Mouse (Mus musculus) intestine, postnatal 0 days (tissue): ENCODE results near the gene Cep112. TPM values are rescaled to one million over a fixed set of nuclear protein-coding genes. Genes with fewer than 3 reads are reported as not detected.
"Not testable (repeated sequence)": the region's sequence is repeated elsewhere in the genome, so short reads cannot be mapped to it uniquely, and the experiment has no call there.

Source experiments
- ATAC-seq: fragments of 200-750 bp; cut with Nextera tagmentation; 2 replicates; pipeline ENCODE4 v1.8.0; 2017; ENCODE audit warnings: mild to moderate bottlenecking, moderate TSS enrichment, moderate library complexity
- H3K27ac ChIP-seq: fragments of 300-500 bp; sonication (generic); 2 replicates; pipeline ENCODE4 v1.5.1; 2014; ENCODE audit warnings: mild to moderate bottlenecking, low read depth, low read length, moderate library complexity
- H3K27me3 ChIP-seq: fragments of 300-500 bp; sonication (generic); replicated peaks from 2 replicates; pipeline ENCODE4 v1.6.1; 2014; ENCODE audit warnings: low read length, mixed read lengths; ENCODE audit not compliant: control insufficient read depth, insufficient read depth
- H3K36me3 ChIP-seq: fragments of 300-500 bp; sonication (generic); 2 replicates; pipeline ENCODE4 v1.6.1; 2014; ENCODE audit warnings: mild to moderate bottlenecking, moderate library complexity; ENCODE audit not compliant: control insufficient read depth, insufficient read depth
- H3K4me1 ChIP-seq: fragments of 300-500 bp; sonication (generic); replicated peaks from 2 replicates; pipeline ENCODE4 v1.6.1; 2014; ENCODE audit warnings: antibody characterized with exemption, low read length, mixed read lengths; ENCODE audit not compliant: control insufficient read depth, insufficient read depth
- H3K4me2 ChIP-seq: fragments of 300-500 bp; sonication (generic); replicated peaks from 2 replicates; pipeline ENCODE4 v1.6.1; 2014; ENCODE audit warnings: low read depth, mild to moderate bottlenecking, moderate library complexity
- H3K4me3 ChIP-seq: fragments of 300-500 bp; sonication (generic); 2 replicates; pipeline ENCODE4 v1.5.1; 2014; ENCODE audit warnings: low read depth, low read length
- H3K9ac ChIP-seq: fragments of 300-500 bp; sonication (generic); 2 replicates; pipeline ENCODE4 v1.6.1; 2014; ENCODE audit warnings: mild to moderate bottlenecking, low read depth, low read length
- H3K9me3 ChIP-seq: fragments of 300-500 bp; sonication (generic); 2 replicates; pipeline ENCODE4 v1.6.1; 2016; ENCODE audit warnings: mixed run types; ENCODE audit not compliant: control insufficient read depth
- CTCF ChIP-seq: sonication (generic); IDR thresholded peaks from 2 replicates; pipeline ENCODE4 v1.5.1; 2016; ENCODE audit warnings: low read depth, mild to moderate bottlenecking, control low read depth, antibody characterized with exemption, moderate library complexity
- WGBS: fragments of 180-500 bp; shearing (Covaris S2); extraction: QIAGEN DNeasy Blood & Tissue Kit; methylation state at CpG from one replicate; pipeline ENCODE4 v1.1.7; 2014; 5-methylcytosine and 5-hydroxymethylcytosine counted together
- polyA plus RNA-seq: library from polyadenylated mRNA; unstranded; fragments of >200 nt; fragmentation: Nextera tagmentation; extraction: Ambion mirVana; gene quantifications from 2 replicates; pipeline ENCODE4 v1.2.1, GENCODE M21; 2015

The Cep112 gene
- polyA plus RNA-seq, 1 experiment from 2014 or later, result 3.9 TPM

DNA sequence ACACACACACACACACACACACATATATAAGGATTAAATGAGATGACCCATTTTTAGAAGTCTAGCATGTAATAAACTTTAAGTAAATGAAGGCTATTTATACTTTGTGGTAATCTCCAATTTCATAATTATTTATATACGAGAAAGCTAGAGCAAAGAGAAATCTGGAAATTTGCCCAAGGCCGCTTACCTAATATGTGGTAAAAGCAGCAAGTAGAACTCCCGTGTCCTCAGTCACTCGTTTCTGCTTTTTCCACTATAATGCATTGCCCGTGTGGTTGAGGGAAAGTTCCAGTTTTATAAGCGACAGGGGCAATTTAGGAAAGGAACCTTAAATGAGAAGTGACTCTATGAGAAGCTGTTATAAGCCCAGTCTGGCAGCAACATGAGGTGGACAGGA lies 442.5 kb downstream of the Cep112 start:
- H3K27me3 ChIP-seq, result no peaks in the 10 kb centered on the region
- no peak for ATAC-seq
- no peak overlapping the region for H3K9ac ChIP-seq
- 72% methylated on average over 6 of the region's 6 CpGs for WGBS
- no peak overlapping the region for H3K4me2 ChIP-seq
- H3K4me3 ChIP-seq, result no peak overlapping the region
- no peak overlapping the region for H3K27ac ChIP-seq
- no peaks in the 10 kb centered on the region for H3K36me3 ChIP-seq
- no peak for TF ChIP-seq CTCF
- no peaks in the 10 kb centered on the region for H3K9me3 ChIP-seq
- no peaks in the 10 kb centered on the region for H3K4me1 ChIP-seq

DNA sequence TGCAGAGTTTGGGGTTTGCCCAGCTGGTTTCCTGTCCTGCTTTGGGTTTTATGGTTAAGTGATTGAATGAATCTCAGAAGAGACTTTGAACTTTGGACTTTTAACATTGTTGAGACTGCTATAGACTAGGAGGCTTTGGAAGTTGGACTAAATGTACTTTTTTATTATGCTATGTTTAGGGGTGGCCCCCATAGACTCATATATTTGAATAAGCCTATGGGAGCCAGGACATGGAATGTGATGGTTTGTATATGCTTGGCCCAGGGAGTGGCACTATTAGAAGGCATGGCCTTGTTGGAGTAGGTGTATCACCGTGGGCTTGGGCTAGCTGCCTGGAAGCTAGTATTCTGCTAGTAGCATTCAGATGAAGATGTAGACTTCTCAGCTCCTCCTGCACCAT lies 446.3 kb downstream of the Cep112 start:
- H3K27me3 ChIP-seq, H3K4me3 ChIP-seq, H3K4me1 ChIP-seq, H3K36me3 ChIP-seq, H3K9ac ChIP-seq, H3K27ac ChIP-seq, H3K9me3 ChIP-seq, H3K4me2 ChIP-seq: not testable (repeated sequence)
- 44% methylated on average over 1 of the region's 1 CpGs for WGBS
- peak; percentile 94 for ATAC-seq

DNA sequence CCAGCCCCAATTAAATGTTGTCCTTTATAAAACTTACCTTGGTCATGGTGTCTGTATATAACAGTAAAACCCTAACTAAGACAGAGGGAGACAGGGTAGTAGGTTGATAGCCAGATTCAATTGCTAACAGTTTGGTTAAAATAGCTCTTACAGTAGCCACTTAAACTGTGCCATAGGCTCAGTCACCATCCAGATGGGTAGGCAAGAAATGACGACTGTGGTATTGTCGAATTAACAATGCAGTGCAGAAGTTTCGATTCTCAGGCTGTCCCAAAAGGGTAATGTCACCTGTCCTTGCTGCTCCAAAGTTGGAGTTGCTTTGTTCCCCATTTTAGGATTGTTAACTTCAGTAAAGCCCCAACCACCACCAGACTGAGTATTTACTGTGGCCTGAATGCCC lies 446.8 kb downstream of the Cep112 start:
- no peaks in the 10 kb centered on the region for H3K27me3 ChIP-seq
- no peak overlapping the region for H3K27ac ChIP-seq
- no peak for TF ChIP-seq CTCF
- no peaks in the 10 kb centered on the region for H3K4me1 ChIP-seq
- 93% methylated on average over 3 of the region's 3 CpGs for WGBS
- no peak for ATAC-seq
- H3K4me3 ChIP-seq, result no peak overlapping the region
- no peak overlapping the region for H3K4me2 ChIP-seq
- H3K9me3 ChIP-seq, result no peaks in the 10 kb centered on the region
- no peaks in the 10 kb centered on the region for H3K36me3 ChIP-seq
- H3K9ac ChIP-seq, result no peak overlapping the region

DNA sequence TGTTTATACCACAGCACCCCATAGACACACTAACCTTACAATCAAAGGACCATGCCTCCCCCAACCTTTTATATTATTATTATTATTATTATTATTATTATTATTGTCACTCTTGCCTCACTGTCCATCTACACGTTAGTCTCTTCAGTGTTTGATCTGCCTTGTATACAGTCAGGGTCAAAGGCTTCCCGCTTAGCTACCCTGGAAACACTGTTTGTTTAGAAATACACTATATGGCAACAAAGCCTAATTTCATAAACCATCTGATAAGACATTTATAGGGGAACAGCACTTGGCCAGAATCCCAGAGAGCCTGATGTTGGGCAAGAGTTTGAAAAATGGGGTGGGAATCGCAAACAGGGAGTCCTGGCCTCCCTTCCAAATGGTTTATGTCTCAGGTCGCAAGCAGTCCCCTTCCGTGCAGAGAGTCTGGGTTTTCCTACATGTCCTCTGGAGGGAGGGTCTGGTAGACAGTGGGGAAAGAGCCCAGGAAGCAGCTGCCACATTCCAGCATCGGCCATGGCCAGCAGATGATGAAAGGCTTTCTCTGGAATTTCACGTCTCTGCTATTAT lies 451.7 kb downstream of the Cep112 start:
- Histone ChIP-seq H3K27ac (no peak overlapping the region), H3K4me2 (no peak overlapping the region), H3K4me1 (no peaks in the 10 kb centered on the region), H3K9ac (no peak overlapping the region), H3K36me3 (no peaks in the 10 kb centered on the region), H3K4me3 (no peak overlapping the region), H3K9me3 (no peaks in the 10 kb centered on the region), H3K27me3 (no peaks in the 10 kb centered on the region)
- 33% methylated on average over 7 of the region's 7 CpGs for whole genome bisulfite sequencing
- ATAC-seq, result peak; percentile 28; the same call in 1 of the 2 replicates
- TF ChIP-seq CTCF, result no peak

DNA sequence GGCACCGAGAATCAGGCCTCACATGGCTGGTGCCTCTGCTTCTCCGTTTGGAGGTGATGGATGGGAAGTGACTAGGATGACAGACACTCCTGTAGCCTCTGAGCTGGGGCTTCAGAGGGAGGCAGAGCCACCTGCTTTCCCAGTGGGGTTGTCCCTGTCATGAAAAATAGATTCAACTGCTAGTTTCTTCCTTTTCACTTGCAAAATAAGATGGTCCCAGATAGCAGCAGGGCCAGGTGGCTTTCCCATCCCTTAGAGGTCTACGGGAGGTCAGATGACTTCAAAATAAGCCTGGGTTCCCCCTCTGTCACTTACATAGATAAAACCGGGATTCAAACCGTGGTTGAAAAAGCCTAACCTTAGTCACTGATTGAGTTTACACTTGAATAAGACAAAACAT lies 452.5 kb downstream of the Cep112 start:
- Histone ChIP-seq H3K4me2 (no peak overlapping the region), H3K4me3 (no peak overlapping the region), H3K27me3 (no peaks in the 10 kb centered on the region), H3K4me1 (no peaks in the 10 kb centered on the region), H3K36me3 (no peaks in the 10 kb centered on the region), H3K9ac (no peak overlapping the region), H3K27ac (no peak overlapping the region), H3K9me3 (no peaks in the 10 kb centered on the region)
- no peak for TF ChIP-seq CTCF
- WGBS, result 83% methylated on average over 5 of the region's 5 CpGs
- no peak for ATAC-seq

DNA sequence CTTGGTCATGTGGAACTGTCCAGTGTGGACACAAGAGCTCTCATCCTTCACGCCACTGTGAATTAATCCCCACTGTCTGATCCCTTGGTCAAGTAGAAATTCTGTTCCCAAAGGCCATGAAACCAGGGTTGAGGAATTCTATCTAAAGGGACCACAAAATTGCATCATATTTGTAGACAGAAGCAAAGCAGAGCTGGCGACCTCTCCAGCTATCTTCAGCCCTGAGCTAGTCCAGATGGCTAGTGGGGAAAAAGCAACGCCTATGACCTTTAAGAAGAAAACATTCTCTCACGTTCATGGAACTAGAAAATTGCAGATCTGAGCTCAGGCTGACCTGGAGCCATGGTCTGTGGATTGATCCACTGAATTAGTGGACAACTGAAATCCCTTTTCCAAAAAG lies 455.6 kb downstream of the Cep112 start:
- Histone ChIP-seq H3K4me3 (no peak overlapping the region), H3K36me3 (no peaks in the 10 kb centered on the region), H3K9ac (no peak overlapping the region), H3K4me1 (no peaks in the 10 kb centered on the region), H3K9me3 (no peaks in the 10 kb centered on the region), H3K27me3 (no peaks in the 10 kb centered on the region), H3K27ac (no peak overlapping the region), H3K4me2 (no peak overlapping the region)
- WGBS, result 78% methylated on average over 4 of the region's 4 CpGs
- TF ChIP-seq CTCF, result no peak
- no peak for ATAC-seq

DNA sequence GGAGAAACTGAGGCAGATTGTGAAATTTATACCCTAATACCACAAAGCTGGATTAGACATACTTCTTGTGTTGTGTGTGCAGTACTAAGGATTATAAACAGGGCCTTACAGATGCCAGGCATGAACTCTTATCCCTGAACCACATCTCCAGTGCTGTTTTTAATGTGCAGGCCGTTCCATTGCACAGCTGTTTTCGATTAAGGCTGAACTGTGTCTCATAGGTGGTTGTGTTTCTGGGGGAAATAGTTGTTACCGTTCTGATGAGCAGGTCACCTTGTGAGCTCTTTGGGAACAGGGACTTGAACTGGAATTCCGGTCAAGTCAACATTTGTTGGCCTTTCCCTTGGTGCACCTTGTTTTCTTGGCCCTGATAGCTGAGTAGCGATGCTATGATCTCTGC lies 456.7 kb downstream of the Cep112 start:
- H3K4me1 ChIP-seq, result no peaks in the 10 kb centered on the region
- no peak overlapping the region for H3K27ac ChIP-seq
- H3K9ac ChIP-seq, result no peak overlapping the region
- H3K27me3 ChIP-seq, result no peaks in the 10 kb centered on the region
- no peak for ATAC-seq
- no peaks in the 10 kb centered on the region for H3K36me3 ChIP-seq
- no peak overlapping the region for H3K4me2 ChIP-seq
- 94% methylated on average over 5 of the region's 5 CpGs for WGBS
- no peaks in the 10 kb centered on the region for H3K9me3 ChIP-seq
- TF ChIP-seq CTCF, result no peak
- no peak overlapping the region for H3K4me3 ChIP-seq
